In the genomic region with DNA sequence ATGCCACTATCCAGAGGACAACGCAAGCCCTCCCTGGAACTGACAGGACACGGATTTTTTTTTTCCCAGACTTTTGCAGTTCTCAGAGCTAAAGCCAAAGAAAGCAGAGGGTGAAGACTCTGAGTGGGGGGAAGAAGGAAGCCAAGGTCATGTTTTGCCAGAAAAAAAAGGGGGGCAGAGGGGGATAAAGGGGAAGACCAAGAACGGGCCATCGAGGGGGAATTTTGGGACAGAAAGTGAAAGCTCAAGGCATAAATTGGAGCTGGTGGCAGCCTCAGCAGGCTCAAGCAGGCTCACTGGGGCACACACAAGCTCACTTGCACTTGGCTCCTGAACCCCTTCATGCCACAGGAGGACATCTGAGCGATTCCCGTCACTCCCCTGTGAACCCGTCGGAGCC, we compare ENCODE assay signal across 16 mouse cellular contexts. TPM values are rescaled to one million over a fixed set of nuclear protein-coding genes. Genes with fewer than 3 reads are reported as not detected.
"Had no signal": no experiment of that assay in that cellular context is flagged by ENCODE, and none has a peak within 500 bp of the region (broad histone marks: within the 10 kb centered on the region; RNA-seq: fewer than 3 reads in every experiment).

A gene (plus strand): TSS at position 301 of the 400 bp plus-strand sequence.

RNA-seq across cellular contexts. Expression of the gene that starts here (rescaled TPM):
- total RNA-seq: hindbrain, postnatal 0 days; liver, adult 2 months; megakaryocyte-erythroid progenitor cell, adult 5-6 weeks; midbrain, postnatal 0 days had no signal
- polyA plus RNA-seq: inflammation-experienced regulatory T-cells, adult 6 months; intestine, embryonic 16.5 days; kidney, embryonic 14.5 days; limb, embryonic 11.5 days; liver, embryonic 13.5 days; liver, embryonic 16.5 days; lung, embryonic 16.5 days; midbrain, embryonic 11.5 days; midbrain, embryonic 14.5 days; neural tube, embryonic 11.5 days; neural tube, embryonic 14.5 days; stomach, embryonic 14.5 days had no signal
